Mouse (Mus musculus) inflammation-experienced regulatory T-cells, adult 6 months (primary cell): ENCODE measurements around the gene Cpped1. TPM values are rescaled to one million over a fixed set of nuclear protein-coding genes. Genes with fewer than 3 reads are reported as not detected.

ENCODE experiments used
- ATAC-seq: one replicate; pipeline ENCODE4 v1.8.0; 2017
- polyA plus RNA-seq, 3 experiments: library from polyadenylated mRNA; unstranded; fragments of 100-300 nt; shearing (Covaris generic); gene quantifications; one replicate each; pipeline ENCODE4 v1.2.1; 2017

Cpped1 gene
- polyA plus RNA-seq, 3 experiments from 2014 or later = 8.9 to 12.3 (median 10.5) TPM

DNA sequence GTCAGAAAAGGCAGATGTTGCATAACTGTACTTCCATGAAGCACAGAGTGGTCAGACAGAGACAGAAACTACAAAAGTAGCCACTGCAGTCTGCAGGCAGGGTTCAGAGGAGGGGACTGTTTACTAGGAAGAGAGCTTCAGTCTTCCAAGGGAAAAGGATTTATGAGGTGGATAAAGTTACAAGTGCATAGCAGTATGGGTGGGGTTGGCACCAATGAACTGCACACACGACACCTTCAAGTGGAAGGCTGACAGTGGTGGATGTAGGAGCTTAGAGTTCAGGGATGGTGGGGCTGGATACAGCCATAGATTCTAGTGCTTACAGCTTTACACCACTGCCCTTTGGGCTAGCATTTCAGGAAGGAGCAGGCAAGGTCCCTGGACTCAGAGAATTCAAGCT, 75.8 kb downstream of the Cpped1 start:
- ATAC-seq = no peak

DNA sequence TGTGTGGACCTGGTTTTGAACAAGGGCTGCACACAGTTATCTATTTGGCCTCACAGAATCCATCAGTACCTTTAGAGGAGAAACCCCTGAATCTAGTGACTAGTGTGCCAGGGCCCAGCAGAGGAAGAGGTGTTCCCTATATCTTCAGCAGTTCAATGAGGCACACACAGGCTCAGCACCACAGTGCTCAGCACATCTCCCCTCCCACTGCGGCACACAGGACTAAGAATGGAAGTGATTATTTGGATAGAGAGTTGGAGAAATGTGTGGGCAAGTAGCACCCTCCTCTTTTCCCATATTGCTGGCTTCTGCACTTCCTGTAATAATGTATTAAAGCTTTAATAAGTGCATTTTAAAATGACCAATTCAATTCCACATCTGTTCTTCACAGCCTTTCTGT, 80.4 kb downstream of the Cpped1 start:
- ATAC-seq = no peak

DNA sequence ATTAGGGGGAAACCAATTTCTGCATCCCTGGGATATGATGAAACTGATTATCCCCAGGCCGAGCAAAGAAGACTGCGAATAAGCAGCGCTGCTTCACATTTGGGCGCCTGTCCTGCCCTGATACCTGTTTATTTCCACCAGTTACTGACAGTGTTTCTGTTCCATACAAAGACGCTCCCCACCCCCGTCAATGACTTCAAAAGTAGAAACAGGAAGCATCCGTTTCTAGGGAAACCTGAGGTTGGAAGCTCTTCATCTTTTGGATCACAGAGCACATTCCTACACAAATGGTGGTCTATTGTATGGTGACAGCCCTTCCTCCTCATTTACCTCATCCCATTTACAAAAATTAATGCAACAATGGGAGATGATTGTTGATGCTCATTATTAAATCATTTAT, 84.4 kb downstream of the Cpped1 start:
- no peak for ATAC-seq

DNA sequence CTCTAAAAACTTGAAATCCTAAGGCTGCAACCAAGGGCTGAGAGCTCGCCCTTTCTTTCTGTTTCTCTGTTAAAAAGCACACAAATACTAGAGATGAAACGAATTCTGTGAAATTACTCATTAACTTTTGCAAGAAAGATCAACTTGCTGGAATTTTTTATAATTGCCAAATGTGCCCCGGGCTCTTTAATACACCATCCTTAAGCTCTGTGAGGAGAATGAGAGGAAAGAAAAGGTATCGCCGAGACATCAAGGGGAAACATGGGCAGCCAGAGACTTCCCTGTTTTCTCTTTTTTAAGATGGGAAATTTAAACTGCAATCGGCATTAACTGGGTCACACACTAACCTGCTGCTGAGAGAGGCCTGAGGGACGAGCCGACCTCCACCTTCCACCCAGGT, 84.9 kb downstream of the Cpped1 start:
- ATAC-seq = no peak

DNA sequence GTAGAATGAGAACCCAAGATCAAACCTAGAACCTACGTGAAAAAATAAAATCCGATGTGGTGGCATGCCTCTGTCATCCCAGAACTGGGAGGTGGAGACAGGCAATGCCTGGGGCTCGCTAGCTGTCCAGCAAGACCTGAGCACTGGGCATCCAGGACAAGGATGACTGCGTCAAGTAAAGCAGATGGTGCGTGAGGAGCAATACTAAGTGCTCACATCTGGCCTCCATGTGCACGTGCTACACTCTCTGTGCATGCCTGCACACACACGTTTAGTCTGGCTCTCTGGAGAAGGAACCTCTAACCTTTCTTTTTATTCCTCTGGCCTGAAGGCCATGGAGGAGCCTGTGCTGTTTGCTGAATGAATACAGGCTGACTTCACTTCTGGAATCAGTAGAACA, 88.5 kb downstream of the Cpped1 start:
- ATAC-seq = no peak

DNA sequence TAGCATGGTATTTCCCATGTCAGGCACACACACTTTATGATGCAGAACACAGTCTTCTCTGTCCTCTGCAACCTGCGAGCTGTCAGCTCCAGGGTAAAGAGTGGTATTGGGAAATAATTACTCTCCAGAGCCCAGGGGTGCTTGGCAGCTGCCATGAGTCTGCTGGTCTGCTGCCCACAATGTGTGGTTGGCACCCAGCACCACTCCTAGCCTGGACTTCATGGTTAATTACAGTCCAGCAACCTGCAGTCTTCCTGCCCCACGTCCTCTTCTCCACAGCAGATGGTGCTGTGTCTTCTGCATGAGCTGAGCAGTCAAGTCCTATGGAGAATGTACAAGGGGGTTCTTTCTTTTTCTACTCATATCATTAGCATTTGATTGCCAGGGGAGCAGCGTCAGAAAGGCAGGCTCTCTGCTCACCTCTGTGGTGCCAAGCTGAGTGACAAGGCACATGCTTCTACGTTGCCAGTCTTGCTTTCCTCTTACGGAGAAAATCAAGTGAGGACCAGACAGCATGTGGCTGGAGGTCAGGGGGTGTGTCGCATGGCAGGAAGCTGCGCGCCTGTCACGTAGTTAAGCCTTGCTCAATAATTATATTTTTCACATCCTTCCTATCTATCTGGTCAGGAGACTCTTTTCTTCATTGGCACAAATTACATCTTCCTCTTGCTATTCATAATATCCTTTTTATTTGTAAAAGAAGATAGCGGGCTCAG, 94.2 kb downstream of the Cpped1 start:
- ATAC-seq = no peak

DNA sequence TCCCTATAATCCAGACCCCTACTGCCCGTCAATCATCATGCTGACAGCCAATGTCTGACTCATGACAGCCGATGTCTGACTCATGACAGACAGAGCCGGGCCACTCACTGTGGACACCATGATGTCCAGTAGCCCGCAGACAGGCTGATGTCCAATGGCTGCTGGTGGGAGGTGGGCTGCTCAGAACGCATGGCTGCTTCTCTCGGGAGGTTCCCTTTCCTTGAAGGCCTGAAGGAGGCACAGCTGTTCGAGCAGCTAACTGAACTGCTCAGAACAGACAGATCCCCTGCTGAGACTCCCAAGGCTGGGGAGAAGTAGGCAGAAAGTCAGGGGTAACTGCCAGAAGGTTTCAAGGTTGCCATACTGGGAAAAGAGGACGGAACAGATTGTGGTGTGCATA, 97.1 kb downstream of the Cpped1 start:
- ATAC-seq = no peak

DNA sequence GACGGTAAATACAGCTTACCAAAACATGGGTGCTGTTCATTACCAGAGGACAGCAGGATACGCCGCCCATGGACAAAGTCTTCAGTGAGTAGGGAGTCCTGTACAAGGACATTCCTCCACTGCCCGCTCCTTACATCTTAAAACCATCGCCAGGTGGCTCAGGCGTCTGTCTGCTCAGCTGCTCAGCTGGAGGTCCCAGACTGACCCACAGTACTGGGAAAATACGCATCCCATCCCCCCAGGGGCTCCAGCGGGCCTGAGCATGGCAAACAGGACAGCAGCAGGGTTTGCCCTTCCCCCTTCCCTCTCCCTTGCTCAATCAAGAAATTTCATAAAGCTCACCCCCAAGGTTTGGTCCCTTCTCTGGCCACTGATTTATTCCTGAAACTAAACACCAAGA, 99.6 kb downstream of the Cpped1 start:
- no peak for ATAC-seq

DNA sequence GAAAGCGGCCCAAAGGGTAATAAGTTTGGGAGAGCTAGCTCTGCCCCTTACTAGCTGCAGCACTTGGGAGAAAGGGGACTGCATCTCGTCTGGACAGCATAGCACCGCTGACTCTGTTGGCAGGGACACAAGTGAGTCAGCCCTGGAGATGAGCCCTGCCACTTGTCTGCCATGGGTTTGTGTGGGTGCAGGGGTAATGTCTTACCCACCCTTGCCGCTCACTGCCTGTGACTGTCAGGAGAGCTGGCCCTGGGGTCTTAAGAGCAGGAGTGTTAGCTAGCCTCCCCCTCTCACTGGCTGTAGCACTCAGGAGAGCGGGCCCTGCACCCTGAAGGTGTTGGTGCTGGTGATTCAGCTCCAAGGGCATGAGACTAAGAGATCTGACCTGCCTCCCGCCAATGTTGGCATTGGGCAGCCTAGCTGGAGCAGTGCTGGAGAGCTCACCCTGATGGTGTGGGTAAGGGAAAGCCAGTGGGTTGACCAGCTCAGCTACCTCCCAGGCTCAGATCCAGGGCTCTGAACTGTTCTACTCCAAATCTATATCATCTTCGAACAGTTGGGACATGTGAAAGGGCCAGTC, 107.2 kb downstream of the Cpped1 start:
- ATAC-seq = no peak

DNA sequence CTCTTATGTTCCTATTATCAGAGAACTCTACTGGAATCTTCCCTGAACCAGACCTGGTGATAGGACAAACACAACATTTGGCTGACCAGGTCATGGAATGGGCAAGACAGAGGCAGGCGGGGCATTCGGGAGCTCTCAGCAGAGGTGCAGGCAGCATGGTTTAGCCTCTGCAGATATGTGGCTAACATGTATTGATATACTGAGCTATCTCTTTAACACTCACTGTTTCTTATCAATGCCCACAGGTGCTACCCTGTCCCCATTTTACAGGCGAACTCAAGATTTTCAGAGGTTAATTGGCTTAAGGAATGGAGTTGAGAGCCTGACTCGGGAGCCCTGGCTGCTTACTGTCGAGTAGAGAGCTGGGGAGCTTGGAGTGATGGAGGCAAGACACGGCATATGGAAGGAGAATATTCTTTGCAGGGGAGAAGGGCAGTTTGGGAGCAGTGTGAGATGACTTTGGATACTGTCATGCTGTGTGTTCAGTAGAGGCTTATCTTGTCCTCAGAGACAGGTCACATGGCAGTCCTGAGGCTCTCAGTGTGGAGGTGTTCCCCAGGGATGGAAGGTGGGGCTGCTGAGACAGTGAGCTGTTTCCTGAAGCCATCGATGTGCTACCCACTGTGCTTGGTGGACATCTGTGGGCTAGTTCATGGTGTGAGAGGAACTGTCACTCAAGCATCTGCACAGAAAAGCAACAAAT, 113.3 kb downstream of the Cpped1 start:
- no peak for ATAC-seq

DNA sequence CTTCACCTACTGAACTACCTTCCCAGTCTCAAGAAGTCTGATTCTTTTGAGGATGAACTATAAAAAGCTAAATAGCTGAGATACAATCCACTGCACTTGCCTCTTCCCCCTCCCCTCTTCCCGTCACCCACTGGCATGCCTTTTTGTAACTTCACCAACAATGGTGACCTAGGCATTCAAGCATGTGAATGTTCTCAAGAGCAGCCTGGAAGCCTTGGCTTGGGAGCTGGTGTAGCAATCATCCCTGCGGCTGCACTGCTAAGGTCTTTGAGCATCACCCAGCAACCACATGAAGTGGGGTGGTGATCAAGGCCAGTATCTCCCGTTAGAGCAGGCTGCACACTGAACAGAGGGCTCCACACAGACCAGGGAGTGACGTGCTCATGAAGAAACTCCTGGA, 114.6 kb downstream of the Cpped1 start:
- no peak for ATAC-seq

DNA sequence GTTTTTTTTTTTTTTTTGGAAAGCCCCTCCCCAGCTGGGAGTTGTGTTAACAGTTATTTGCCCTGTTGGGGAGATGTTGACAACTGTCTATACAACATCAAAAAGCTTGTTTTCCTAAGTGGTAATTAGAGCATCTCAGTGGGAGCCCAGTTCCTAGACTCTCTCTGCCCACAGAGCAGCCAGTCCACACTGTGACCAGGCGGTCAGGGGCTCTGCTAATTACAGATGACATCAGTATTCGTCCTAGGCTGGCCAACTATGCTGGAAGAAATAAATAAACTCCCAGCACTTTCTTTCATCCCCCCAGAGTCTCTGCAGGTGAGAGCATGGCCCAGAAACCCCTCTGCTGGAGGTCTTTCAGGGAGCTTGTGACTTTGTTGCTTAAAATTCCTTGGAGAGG, 115.9 kb downstream of the Cpped1 start:
- ATAC-seq = no peak

DNA sequence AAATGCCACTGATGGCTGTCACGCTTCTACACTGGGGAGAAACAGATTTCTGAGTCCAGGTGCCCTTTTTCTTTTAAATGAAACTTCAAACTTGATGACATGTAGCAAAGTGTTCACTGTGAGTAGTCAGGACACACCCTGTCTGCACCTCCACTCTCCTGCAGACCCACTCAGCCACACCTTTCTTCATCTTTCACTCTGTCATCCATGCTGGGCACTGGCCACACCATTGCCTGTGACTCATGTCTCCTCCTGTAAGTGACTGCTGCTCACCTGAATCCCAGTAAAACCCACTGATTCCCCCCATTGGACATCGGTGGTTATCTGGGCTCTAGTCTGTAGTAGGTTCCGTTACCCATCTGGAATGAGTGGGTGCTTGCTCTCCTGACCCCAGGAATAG, 118.8 kb downstream of the Cpped1 start:
- ATAC-seq = no peak

DNA sequence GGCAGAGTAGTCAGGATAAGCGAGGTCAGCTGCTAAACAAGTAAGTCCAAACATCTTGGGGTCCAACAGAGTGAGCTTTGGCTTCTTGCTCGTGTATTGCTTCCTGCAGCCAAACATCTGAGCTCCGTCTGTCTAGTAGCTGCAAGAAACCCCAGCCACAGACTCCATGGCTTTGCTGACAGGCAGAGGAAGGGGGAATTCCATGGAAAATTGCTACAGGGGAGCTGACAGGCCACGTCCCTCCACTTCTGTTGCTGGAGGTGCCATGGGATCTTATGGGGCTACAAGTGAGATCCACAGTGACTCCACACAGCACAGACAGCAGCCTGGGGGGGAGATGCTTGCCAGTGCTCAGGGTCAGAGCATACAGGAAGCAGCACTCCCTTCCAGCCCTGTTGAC, 123.4 kb downstream of the Cpped1 start:
- ATAC-seq = no peak

DNA sequence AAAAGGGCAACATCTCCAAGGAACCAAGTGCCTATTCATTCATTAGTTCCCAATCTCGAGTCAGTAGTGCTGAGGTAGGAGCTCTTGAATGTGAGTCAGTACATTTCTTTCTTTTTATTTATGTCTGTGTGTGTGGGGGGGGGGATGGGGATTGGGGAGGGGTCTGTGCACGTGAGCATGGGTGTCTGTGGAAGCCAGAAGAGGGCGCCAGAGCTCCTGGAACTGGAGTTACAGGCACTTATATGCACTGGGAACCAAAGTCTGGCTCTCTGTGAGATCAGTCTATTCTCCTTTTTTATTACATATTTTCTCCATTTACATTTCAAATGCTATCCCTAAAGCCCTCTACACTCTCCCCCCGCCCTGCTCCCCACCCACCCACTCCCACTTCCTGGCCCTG, 124.9 kb downstream of the Cpped1 start:
- no peak for ATAC-seq

DNA sequence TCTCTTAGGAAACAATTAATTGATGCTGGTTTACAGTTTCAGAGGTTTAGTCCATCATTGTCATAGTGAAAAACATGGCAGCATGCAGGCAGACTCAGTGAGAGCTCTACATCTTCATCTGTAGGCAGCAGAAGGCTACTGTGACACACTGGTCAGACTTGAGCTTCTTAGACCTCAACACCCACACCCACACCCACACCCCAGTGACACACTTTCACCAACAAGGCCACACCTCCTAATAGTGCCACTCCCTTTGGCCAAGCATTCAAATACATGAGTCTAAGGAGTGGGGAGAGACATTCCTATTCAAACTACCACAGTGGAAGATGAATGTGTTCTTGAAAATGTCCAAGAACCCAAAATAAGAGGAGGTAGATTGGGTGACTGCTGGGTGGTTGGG, 125.9 kb downstream of the Cpped1 start:
- no peak for ATAC-seq

DNA sequence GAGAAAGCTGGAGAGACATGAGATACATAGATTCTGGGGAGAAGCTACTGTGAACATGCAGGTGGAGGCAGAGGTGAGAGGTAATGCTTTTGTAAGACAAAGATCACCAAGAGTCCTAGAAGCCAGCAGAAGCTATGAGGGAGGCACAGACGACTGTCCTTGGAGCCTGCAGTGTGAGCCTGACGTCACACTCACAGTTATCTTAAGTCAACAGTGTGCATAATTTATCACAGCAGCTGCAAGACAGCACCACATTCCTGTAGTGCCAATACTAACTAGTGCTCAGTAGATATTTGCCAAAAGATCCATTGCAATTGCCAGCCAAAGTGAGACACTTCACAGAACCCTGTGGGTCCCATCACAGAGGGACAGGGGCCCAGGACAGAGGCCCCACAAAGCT, 127.2 kb downstream of the Cpped1 start:
- no peak for ATAC-seq

DNA sequence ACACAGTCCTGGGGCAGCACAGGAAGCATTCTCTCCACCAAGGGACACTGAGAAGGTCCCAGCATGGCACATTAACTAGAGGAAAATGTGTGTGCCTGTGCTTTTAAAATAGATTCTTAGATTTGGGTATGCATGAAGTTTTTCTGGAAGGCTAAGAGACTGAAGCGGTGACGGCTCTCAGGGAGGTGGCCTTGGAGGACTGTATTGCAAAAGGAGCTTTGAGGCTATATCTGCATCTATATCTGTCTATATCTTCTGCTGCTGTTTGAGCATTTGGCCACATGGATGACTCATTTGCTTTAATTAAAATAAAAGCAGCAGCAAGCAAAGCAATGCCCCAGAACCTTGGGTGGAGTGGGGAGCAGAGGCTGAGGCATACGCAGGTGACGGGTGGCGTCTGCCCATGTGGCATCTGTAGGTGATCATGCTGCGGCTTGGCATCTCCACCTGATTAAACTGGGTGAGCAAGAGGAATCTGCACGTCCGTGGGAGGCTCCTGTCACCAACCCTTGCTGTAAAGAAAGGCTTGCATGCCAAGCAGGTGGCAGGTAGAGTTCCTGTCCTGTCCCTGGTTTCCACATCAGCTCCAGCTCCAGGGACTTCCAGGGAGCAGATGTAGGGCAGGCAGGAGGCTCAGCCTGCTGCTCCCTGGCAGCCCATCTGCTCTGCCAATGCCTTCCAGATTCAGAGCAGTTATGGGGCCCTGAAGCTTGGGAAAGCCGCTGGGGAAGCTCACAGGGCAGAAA, 130.4 kb downstream of the Cpped1 start:
- ATAC-seq = no peak

DNA sequence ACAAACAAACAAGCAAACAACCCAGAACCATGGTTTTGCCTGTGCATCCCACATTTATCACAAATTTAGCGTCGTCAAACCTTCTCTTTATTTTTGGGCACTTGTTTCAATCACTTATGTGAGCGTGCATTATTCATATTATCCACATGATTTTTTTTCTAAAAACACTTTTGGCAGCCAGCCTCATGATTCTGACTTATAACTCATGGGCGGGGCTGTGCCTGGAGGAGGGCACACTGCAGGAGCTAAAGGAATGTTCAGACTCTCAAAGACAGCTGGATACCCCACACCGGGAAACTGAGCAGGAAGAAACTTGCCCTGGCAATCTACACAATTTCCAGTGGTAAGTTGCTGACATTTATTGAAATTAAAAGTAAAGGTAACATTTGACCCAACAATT, 131.1 kb downstream of the Cpped1 start:
- no peak for ATAC-seq

DNA sequence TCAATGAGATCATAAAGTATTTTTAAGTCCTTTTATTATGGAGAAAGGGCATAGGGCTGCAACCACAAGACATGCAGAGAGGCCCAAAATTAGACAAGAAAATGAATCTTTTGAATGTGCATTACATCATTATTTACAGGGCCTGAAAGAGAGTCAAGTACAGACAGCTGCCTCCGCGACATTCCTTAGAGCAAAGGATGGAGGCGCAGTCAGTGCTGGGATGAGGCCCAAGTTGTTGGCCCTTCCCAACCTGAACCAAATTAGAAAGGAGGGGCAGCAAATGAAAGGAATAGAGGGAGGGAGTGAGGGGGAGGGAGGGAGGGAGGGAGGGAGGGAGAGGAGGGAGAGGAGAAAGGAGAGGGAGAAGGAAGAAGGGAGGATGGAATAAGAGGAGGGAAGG, 132.7 kb downstream of the Cpped1 start:
- no peak for ATAC-seq

DNA sequence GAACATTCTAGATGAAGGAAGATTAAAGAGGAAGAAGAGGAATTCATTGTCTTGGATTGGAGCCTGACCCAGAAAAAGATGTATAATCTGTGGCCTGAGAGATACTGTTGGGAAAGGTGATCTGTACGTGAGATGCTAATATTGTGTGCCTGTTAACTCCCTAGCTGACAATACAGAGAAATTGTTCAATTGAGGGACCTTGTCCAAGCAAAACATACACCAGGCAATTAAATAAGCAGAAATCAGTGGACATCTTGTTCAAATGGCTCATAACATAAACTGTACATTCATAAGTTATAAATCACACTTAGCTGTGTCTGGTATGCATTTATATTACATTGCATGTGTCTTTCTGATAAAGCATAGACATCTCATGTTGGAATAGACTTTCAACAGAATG, 134.9 kb downstream of the Cpped1 start:
- no peak for ATAC-seq

DNA sequence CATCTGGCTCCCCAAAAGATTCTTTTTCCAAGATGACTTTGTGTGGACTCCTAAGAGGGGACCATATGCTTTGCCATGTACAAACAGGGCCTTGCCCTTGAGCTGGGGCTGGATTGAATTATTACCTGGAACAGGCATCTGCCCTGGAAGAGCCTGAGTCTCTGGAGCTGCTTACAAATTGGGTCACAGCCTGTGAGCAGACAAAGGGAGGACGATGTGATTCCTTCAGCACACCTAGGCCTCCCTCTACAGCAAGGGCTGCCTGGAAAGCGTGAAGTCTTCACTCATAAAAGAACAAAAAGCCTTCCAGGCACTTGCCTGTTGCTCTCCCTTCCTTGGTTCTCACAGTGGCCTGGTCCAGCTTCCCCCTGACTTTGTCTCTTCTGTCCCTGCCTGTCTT, 136.9 kb downstream of the Cpped1 start:
- ATAC-seq = no peak

DNA sequence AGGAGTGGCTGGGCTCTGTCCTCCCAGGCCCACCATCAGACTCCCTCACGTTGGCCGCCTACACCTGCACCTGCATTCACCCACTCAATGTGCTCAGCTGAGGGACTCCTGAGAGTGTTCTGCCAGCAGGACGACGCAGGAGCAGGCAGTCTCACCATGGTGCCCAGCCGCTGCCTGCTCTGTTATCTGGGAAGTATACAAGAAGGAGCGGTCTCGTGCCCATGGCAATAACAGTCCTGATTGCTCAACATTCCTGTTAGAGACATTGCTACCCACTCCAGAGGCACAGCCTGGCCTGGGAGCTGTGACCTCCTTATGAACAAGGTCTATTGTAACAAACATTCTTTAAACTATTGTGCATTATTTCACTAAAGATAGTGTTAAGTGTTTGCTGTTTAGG, 151.3 kb downstream of the Cpped1 start:
- ATAC-seq = no peak

DNA sequence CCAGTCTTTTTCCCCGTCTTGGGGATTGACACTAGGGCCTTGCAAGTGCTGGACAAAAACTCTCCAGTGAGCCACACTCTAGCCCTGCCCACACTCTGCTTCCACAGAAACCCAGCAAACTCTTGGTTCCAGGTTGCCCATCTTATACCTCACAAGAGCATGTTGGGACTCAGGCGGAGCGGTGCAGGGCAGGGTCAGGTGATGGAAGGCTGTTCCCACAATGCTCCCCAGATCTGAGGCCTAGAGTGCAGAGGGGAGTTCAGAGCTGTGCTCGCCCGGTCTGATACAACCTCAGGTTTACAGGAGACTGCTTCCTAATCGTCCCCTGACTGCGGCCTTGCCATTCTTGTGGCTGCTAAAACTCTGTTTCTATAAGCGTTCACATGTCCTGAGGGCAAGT, 151.8 kb downstream of the Cpped1 start:
- no peak for ATAC-seq
